Mouse (Mus musculus): Measurements from ENCODE around the gene Trpv4.

The Trpv4 gene

DNA sequence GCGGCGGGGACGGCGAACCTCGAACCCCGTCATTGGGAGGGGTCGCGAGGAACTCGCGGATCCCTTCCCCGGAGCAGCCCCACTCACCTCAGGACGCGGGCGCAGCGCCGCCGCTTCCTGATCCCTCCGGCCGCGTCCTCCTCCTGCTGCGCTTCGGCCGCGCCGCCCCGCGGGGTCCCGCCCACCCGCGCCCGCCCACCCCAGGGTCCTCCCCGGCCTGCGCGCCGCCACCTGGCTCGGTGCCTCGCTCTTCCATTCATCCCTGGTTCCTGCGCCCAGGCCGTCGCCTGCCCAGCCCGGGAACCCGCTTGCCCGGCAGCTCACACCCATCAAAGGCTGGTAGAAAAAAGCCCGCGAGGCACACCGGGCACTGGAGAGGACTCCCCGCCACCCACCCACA is at the start of gene Trpv4:
TSS of gene Trpv4 (minus strand) at position 167 of the 400 bp plus-strand sequence.
- no peak for DNase-seq (ENCODE audit: extremely low read depth, low read depth, low spot score)

DNA sequence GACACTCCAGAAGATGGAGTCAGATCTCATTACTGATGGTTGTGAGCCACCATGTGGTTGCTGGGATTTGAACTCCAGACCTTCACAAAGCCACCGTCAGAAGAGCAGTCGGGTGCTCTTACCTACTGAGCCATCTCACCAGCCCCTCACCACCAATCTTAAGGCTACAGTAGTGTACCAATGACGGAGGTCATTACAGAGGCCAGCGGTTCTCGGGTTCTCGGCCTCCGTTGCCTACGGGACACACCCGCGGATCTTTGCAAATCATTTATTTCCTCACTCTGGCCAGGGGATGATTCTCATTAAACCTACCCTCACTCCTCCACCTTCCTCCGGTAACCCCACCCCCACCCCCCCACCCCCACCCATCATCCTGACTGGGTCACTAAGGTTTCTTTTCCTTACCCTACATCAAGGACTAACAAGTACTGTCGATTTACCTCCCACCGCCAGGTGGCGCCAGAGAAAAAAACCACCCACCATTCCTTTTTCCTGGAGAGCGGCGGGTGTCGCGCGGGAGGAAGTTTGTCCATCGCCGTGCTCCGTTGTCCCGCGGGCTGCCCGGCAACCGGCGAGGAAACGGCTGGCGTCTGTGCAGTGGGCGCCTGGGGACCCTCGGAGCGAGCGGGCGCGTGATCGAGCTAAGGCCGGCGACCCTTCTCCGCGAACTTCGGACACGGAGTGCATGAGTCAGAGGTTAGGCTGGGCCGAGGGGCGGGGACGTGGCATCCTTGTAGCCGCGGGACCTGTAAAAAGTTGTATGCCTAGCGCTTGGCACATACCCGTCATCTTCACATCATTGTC is 49.2 kb upstream of the Trpv4 start, which contains the start of gene Tchp:
TSS of gene Tchp (plus strand) at position 496 of the 804 bp plus-strand sequence.
- no peak for DNase-seq (ENCODE audit: extremely low read depth, low read depth, low spot score)

DNA sequence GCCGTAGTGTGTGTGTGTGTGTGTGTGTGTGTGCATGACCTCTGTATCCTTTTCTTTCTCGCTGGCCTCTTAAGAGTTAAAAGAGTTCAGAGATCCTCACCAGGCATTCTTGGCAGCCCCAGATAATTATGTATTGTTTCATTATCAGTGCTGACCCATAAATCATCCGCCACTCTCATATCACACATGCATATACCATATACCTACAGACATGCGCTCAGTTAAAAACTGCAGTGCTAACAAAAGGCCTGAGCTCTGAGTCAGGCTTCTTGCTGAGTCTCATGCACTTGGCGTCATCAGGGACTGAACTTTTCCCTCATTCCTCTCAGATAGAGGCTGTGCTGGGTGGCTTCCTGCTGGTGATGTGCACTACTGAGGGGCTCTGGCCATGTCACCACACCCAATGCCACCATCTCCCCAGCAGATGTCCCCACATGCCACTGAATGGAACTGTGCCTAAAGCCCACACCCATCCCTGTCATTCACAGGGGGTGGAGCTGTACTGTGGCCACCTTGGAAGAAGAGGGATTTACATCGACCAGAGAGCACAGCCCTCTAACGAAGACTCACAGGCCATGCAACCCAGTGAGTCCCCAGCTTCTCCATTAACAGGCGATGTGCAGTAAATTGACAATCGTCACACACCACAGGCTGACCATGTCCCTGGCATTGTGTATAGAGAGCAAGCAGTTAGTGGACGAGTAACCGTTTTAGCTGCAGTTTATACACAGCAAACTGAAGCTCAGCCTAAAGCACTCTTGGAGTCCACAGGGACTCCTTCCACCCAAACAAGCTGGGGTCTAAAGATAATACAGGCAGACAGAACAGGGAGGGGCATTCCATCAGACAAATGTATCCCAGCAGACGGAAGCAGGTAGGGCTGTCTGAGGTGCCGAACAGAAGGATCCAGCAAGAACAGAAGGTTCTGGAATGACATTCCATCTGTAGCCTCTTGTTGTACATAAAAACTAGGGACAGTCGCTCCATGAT is 44.5 kb upstream of the Trpv4 start:
- no peak for DNase-seq (ENCODE audit: extremely low read depth, low read depth, low spot score)

DNA sequence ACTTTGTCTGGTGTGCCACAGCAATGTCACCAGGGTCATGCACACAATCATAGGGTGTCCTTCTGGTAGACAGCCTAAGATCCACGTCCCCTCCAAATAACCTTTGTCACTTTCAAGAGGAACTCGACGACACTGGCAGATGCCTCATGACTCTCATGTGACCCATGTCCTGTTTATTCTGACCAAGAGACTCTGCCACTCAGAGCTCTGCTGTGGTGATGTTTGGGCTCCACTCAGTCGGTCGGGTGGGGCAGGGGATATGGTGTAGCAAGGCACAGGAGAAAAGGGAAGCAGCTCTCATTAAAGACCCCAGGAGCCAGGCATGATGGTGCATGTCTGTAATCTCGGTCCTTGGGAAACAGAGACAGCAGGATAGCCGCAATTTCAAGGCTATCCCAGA is 40.8 kb upstream of the Trpv4 start:
- no peak for DNase-seq (ENCODE audit: extremely low read depth, low read depth, low spot score)

DNA sequence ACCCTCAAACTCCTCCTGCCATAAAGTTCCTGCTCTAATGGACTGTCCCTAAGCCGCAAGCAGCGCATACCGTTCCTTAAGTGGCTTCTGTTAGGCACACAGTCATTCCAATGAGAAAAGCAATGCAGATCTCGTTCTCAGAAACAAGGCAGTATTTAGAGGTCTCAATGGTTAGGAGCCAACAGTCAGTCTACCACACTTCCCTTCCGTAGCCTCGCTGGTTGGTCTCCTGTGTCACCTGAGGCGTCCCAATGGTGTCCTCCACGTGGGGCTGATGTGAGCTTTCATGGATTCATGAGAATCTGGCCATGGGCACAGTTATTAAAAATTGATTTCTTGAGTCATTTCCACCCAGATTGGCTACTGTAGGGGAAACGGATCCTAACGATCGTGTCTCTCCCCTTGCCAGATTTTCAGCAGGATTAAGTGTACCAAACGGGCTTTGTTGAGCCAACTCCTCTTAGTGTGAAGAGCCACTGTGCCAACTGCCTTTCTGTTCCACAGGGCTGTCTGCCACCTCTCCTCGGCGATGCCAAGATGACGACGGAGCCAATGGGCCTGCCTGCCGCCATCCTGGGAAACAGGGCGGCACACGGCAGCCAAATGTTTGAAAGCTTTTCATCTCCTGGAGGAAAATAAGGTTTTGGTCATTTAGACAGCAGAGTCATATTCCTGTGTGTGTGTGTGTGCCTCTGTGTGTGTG is 40.0 kb upstream of the Trpv4 start:
- no peak for DNase-seq (ENCODE audit: extremely low read depth, low read depth, low spot score)

DNA sequence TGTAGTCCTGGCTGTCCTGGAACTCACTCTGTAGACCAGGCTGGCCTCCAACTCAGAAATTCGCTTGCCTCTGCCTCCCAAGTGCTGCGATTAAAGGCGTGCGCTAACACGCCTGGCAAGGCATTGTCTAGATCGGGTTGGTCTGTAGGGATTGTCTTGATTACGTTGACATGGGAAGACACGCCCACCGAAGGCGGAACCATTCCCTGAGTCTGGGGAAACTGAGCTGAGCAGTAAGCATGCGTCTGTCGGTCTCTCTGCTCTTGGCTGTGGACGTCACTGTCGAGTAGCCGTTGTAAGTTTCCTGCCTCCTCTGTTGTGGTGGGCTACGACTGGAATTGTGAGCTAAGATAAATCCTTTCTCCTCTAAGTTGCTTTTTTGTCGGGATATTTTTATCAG is 38.7 kb upstream of the Trpv4 start:
- DNase-seq (ENCODE audit: extremely low read depth, low read depth, low spot score): no peak

DNA sequence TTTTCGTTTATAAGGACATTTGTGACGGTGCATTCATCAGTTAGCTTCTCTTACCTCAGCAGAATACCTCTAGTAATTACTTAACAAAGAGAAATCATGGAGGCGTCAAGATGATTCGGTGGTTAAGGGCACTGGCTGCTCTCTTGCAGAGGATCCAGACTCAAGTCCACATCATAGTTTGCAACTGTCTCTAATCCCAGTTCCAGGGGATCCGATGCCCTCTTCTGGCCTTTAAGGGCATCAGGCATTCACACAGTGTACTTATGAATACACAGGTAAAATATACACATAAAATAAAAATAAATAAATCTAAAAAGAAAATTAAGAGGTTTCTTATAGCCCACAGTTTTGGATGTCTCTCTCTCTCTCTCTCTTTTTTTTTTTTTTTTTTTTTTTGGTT is 37.6 kb upstream of the Trpv4 start:
- DNase-seq (ENCODE audit: extremely low read depth, low read depth, low spot score): no peak

DNA sequence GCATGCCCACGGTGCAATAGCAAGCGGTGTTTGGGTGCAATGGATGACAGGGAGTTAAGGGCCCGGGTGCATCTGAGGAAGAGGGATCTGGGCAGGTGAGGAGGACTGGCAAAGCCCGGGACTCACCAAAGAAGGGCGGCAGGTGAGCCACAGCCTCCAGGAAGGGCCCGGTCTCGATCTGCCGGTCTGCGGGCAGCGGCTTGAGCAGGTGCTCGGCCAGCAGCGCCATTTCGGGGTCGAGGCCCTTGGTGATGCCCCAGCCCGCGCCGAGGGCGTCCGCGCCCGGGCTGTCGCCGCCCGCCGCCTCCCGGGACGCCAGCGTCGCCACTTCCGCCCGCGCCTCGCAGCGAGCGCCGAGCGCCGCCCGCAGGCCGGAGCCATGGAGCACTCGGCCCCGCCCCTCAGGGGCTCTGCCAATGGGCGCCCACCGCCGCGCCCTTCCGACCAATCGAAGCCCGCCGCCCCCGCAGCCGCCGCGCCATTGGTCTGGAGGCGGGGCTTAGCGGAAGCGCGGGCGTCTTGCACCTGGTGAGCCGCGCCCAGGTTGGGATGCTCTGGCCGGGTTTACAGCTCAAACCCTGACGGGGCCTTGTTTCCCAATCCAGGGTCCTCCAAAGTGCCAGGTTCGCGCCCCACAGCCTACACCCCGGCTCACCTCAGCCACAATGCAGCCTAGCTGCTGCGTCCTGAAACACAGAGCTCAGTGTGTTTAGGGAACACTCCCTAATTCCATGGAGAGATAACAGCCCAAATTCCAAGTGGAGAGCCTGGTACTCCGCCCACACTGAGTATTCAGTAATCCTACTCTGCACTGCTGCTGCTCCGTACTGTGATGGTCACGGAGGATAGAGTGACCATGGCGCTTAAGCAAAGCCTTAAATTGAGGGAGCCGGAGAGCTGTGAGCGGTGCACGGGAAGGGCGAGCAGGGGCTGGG is 32.7 kb upstream of the Trpv4 start, which contains the start of gene Gltp:
TSS of gene Gltp (minus strand) at position 352 of the 935 bp plus-strand sequence.
- DNase-seq (ENCODE audit: extremely low read depth, low read depth, low spot score): no peak

DNA sequence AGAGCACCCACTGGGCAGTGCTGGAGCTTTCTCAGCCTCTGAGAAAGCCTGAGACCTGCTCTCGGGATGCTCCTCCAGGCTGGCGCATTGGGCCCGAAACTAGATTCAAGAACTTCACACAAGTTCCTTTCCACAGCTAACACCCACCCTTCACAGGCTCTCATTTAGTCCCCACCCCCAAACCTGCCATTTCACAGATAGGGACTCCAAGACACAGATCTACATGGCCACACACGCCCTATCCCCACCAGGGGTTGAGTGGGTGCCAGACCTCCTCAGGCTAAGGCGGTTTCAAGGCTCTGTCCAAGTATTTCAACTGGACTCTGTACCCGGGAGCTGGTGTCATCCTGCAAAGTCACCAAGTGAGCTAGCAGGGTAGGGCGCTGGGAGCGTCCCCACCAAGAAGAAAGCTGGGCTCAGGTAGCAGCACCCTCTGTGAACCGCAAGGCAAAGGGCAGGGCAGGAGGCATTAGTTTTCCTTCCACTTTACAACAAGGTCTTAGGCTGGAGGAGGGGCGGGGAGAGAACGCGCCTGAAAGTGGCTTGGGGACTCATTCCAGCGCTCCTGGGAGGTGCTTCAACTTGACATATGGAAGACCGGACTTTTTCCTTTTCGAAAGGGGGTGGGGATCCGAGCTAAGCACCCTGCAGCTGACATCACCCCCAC is 31.6 kb upstream of the Trpv4 start:
- no peak for DNase-seq (ENCODE audit: extremely low read depth, low read depth, low spot score)

DNA sequence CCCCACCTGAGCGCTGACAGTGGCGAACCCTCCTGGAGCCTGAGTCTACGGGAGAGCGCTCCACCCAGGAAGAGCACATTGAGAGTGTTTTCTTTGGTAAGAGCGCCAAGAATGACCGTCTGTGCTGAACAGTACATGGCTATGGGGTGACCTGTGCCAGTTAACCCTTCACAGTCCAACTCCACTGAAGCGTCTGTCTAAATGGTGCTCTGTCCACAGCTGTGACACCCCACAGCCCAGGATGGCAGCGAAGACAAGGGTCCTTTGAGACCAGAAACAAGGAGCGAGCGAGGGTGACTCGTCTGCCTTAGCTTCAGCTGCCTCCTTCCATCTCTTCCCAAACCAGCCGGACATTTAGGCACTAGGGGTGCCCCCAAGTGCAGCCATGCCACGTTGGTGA is 30.5 kb upstream of the Trpv4 start:
- no peak for DNase-seq (ENCODE audit: extremely low read depth, low read depth, low spot score)

DNA sequence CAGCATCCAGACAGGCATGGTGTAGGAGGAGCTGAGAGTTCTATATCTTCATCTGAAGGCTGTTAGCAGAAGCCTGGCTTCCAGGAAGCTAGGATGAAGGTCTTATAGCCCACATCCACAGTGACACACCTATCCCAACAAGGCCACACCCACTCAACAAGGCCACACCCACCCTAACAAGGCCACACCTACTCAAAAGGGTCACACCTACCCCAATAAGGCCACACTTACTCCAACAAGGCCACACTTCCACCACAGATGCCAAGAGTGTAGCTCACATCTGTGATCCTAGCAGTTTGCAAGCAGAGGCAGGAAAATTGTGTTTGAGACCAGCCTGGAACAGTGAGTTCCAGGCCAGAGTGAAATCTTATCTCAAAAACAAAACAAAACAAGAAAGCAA is 29.7 kb upstream of the Trpv4 start:
- no peak for DNase-seq (ENCODE audit: extremely low read depth, low read depth, low spot score)

DNA sequence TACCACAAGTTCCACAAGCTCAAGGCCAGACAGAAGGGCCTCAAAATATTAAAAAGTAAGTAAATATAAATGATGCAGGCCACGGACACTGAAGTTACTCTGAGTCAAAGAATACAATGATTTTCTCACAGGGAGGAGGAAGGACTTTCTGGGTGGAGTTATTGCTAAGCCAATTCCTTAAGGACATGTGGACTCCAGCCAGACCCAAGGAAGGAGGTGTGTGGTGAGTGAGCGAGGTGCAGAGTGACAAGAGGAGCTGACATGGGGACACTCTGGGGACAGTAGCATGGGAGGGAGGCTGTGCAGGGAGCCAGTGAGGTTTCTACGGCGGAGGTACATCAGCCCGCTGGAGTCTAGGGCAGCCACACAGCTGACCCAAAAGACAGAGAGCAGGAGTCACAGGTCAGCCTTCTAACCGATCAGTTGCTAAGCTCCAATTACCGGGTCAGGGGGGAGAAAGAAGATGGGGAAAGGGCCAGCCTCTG is 28.5 kb upstream of the Trpv4 start:
- DNase-seq (ENCODE audit: extremely low read depth, low read depth, low spot score): no peak

DNA sequence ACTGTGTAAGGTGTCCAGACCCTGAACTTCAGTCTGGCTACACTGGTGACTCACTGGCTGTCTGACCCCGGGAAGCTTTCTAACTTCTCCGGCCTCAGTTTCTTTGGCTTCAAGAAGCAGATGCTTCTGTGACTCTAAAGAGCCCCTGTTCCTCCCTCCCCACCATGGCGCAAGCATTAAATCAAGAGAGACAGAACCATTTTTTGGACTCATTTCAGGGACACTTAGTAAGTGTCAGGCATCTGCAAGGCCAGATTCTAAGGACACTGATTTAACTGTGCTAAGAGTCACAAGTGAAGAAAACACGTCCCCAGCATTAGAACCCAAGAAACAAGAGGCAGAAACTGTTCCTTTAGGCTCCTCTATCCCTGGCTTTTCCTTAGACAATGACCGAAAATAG is 27.8 kb upstream of the Trpv4 start:
- DNase-seq (ENCODE audit: extremely low read depth, low read depth, low spot score): no peak

DNA sequence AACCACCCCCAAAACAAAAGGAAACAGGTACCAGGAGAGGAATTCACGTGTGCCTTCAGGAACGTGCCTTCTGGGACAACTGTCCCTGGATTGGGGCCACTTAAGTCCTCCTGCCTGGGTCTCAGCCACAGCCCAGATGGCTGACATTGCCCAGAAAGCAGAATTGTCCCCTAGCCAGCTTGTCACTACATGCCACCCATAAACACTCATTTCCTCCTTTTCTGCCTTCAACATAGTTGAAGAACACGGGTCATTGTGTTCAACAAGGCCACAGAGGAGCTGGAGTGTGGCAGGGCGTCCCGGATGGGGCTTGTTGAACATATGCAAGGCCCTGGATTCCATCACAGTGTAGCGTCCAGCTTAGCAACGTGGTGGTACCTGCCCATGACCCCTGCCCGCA is 23.5 kb upstream of the Trpv4 start:
- no peak for DNase-seq (ENCODE audit: extremely low read depth, low read depth, low spot score)

DNA sequence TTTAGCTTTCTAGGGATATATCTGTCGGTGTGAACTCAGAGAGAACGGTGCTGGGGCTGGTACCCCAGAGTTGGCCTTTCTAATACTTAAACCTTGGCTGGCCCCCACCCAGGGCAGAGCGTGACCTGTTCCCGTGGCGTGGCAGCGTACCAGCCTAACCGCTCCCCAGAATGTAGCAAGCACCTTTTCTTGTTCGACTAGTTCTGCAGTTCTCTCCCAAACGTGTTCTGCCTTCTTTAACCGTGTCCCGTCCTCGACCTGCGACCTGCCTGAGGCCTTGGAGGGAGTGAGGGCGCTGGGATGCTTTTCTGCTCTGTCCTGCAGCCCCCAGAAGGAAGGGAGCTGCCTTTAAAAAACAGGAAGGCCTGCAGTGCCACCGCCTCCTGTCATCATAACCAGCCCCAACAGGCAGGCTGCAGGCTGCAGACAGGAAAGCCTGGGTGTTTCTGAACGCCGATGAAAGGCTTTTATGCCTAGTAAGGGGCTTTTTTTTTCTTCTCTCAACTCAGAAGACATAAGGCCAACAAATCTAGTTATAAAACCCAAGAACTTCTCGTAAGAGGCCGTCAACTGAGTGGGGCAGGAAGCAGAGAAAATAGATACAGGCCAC is 22.6 kb upstream of the Trpv4 start:
- no peak for DNase-seq (ENCODE audit: extremely low read depth, low read depth, low spot score)

DNA sequence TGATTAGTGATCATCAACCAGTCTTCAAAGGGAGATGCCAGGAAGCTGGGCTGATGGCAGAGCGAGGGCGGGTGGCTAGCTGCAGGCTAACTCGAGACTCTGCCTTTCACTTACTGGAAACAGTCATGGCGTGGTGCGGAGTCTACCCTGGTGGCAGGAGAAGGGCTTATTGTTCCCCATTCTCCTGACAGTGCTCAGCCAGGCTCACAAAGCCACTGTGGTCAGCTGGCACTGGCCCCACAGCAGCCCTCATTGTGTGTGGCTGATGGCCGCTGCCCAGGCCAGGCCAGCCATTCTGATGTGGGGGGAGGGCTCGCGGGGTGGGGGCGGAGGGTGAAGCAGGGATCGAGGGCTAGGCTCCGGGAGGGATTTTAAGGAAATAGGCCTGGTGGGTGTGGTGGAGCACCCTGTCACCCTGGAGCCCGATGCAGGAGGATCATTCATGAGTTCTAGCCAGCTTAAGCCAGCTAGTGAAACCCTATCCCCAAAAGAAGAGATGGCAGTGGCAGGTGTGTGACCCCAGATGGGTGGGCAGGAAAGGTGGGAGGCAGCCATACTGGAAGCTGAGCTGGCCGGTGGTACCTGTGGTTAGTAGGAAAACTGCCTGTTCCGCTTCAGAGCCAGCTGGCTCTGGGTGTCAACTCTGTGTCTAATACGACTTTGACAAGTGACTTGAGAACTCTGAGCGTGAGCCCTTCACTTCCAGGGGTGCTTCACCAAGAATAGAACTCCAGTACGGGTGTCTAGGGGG is 21.8 kb upstream of the Trpv4 start:
- DNase-seq (ENCODE audit: extremely low read depth, low read depth, low spot score): no peak

DNA sequence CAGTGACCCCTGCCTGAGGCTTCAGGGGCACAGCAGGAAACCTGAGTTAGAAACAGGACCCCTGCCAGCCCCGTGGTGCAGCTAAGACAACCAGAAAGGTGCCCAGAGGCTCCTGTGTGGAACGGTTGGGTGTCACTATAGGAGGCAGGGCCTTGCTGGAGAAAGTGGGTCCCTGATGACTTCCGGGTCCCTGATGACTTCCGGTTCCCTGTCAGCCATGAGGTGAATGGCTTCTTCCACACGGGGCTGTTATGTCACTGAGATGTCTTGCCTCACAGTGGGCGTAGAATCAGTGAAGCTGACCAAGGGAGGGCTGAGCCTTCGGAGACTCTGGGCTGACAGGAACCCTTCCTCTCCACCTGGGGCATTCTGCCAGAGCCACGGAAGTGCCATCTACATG is 16.4 kb upstream of the Trpv4 start:
- no peak for DNase-seq (ENCODE audit: extremely low read depth, low read depth, low spot score)

DNA sequence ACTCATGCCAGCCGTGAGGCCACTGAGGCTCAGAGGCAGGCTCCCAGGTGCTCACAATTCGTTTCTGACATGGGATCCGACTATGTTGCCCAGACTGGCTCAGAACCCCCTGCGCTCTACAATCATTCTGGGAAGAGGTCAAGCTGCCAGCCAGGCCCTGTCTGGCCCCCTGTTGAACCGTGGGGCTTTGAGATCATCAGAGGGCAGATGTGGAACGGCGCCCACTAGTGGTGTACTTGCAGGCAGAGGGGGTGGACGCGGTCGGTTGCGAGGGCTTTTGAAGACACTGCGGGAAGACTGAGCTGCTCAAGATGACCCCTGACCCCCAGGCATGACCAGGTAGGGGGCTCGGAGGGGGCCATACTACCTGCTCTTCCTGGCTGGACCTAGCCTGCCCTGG is 14.9 kb upstream of the Trpv4 start:
- no peak for DNase-seq (ENCODE audit: extremely low read depth, low read depth, low spot score)

All from fat pad, adult 2 months (tissue).